Mouse (Mus musculus) liver, adult 2 months (tissue): ENCODE data around the gene Gm5134. TPM values are rescaled to one million over a fixed set of nuclear protein-coding genes. Genes with fewer than 3 reads are reported as not detected.

Experiments
- DNase-seq: peaks from one replicate; pipeline ENCODE4 v3.0.0-alpha.2; 2011; ENCODE audit warnings: low read depth, low spot score; ENCODE audit errors: extremely low read depth
- H3K27ac ChIP-seq: fragments of 200-500 bp; replicated peaks from 2 replicates; pipeline ENCODE4 v1.5.1; 2012; ENCODE audit warnings: low read depth, mild to moderate bottlenecking, control low read depth, inconsistent platforms, low read length; ENCODE audit not compliant: insufficient read depth
- H3K27me3 ChIP-seq: fragments of 200-500 bp; 2 replicates; pipeline ENCODE4 v1.6.1; 2012; ENCODE audit warnings: mild to moderate bottlenecking, moderate library complexity, low read length, inconsistent platforms; ENCODE audit not compliant: control insufficient read depth, insufficient read depth
- H3K36me3 ChIP-seq: fragments of 200-500 bp; 2 replicates; pipeline ENCODE4 v1.6.1; 2012; ENCODE audit warnings: low read length, inconsistent platforms; ENCODE audit not compliant: control insufficient read depth, insufficient read depth
- H3K4me1 ChIP-seq: fragments of 200-500 bp; 2 replicates; pipeline ENCODE4 v1.6.1; 2011; ENCODE audit warnings: low read length; ENCODE audit not compliant: control insufficient read depth, insufficient read depth
- H3K4me3 ChIP-seq: fragments of 200-500 bp; 2 replicates; pipeline ENCODE4 v1.5.1; 2011; ENCODE audit warnings: low read depth, mild to moderate bottlenecking, control low read depth, low read length, moderate library complexity; ENCODE audit not compliant: insufficient read depth
- H3K79me2 ChIP-seq: fragments of 200-500 bp; 2 replicates; pipeline ENCODE4 v1.6.1; 2012; ENCODE audit warnings: inconsistent platforms, mild to moderate bottlenecking, low read length, moderate library complexity; ENCODE audit not compliant: control insufficient read depth, insufficient read depth
- H3K9ac ChIP-seq: fragments of 200-500 bp; 2 replicates; pipeline ENCODE4 v1.6.1; 2012; ENCODE audit warnings: low read depth, mild to moderate bottlenecking, control low read depth, inconsistent platforms, low read length
- CTCF ChIP-seq: fragments of 200-500 bp; IDR thresholded peaks from 2 replicates; pipeline ENCODE4 v1.5.1; 2011; ENCODE audit warnings: low read depth, low read length, control low read depth
- POLR2A ChIP-seq: fragments of 200-500 bp; IDR thresholded peaks from 2 replicates; pipeline ENCODE4 v1.6.1; 2011; ENCODE audit warnings: low read length, control low read depth; ENCODE audit not compliant: insufficient read depth; ENCODE audit errors: extremely low read depth
- WGBS: fragments of 180-500 bp; shearing (Covaris S2); methylation state at CpG from one replicate; pipeline ENCODE4 v1.1.7; 2018; 5-methylcytosine and 5-hydroxymethylcytosine counted together
- polyA plus RNA-seq: library from polyadenylated mRNA; depleted of rRNA; stranded (reverse); fragments of >200 nt; gene quantifications from 2 replicates; pipeline ENCODE4 v1.2.3, GENCODE M21; 2012
- total RNA-seq: library from RNA; depleted of rRNA; stranded (reverse); fragments of >200 nt; gene quantifications from 2 replicates; pipeline ENCODE4 v1.2.3, GENCODE M21; 2014

Gene Gm5134
- total and polyA plus RNA-seq, 2 experiments = not detected

GRCm38 (mm10) chr10:75995463-75995862, 41.1 kb downstream of the Gm5134 start:
- DNase-seq = no peak
- Histone ChIP-seq H3K79me2 (no peaks in the 10 kb centered on the region), H3K36me3 (no peaks in the 10 kb centered on the region), H3K27me3 (no peaks in the 10 kb centered on the region), H3K4me3 (no peak overlapping the region), H3K4me1 (no peaks in the 10 kb centered on the region), H3K9ac (no peak overlapping the region), H3K27ac (no peak overlapping the region)
- TF ChIP-seq POLR2A = no peak
- TF ChIP-seq CTCF = no peak
- WGBS = 87% methylated on average over 11 of the region's 11 CpGs

- no peaks in the 10 kb centered on the region for H3K79me2 ChIP-seq
- WGBS = 36% methylated on average over 3 of the region's 3 CpGs
- no peak overlapping the region for H3K27ac ChIP-seq
- no peak for TF ChIP-seq CTCF
- TF ChIP-seq POLR2A = no peak
- H3K36me3 ChIP-seq = no peaks in the 10 kb centered on the region
- no peaks in the 10 kb centered on the region for H3K27me3 ChIP-seq
- H3K4me3 ChIP-seq = no peak overlapping the region
- H3K4me1 ChIP-seq = no peaks in the 10 kb centered on the region
- no peak for DNase-seq
- H3K9ac ChIP-seq = no peak overlapping the region
Measured at GRCm38 (mm10) chr10:75996315-75996714, 42.0 kb downstream of the Gm5134 start.

GRCm38 (mm10) chr10:76001160-76001559, 46.8 kb downstream of the Gm5134 start:
- no peaks in the 10 kb centered on the region for H3K36me3 ChIP-seq
- no peak overlapping the region for H3K27ac ChIP-seq
- no peak overlapping the region for H3K9ac ChIP-seq
- WGBS = 66% methylated on average over 7 of the region's 7 CpGs
- no peak overlapping the region for H3K4me3 ChIP-seq
- H3K27me3 ChIP-seq = no peaks in the 10 kb centered on the region
- TF ChIP-seq POLR2A (no peak), CTCF (no peak)
- DNase-seq = no peak
- H3K79me2 ChIP-seq = no peaks in the 10 kb centered on the region
- H3K4me1 ChIP-seq = no peaks in the 10 kb centered on the region

DNA sequence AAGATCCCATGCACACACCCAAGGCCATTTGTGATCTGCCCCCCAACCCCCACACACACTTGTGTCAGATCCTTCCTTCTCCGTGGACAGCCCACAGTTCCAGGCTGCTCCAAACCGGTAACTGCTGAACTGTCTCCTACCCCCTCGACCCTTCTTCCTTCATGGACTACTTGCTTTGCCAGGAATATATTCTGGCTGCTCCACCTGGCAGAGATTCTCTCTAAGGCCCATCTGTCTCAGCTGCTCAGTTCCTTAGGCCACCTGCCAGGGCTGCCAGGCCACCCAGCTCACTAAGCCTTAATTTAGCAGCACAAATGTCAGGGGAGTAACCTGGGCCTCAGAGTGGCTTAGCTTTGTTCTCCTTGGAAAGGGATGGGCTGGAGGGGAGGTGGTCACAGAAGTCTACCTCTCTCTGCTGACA, 47.8 kb downstream of the Gm5134 start:
- 65% methylated on average over 3 of the region's 3 CpGs for WGBS
- H3K79me2 ChIP-seq = no peaks in the 10 kb centered on the region
- no peak for TF ChIP-seq CTCF
- TF ChIP-seq POLR2A = no peak
- no peaks in the 10 kb centered on the region for H3K27me3 ChIP-seq
- no peak for DNase-seq
- H3K9ac ChIP-seq = no peak overlapping the region
- H3K27ac ChIP-seq = no peak overlapping the region
- no peaks in the 10 kb centered on the region for H3K4me1 ChIP-seq
- no peaks in the 10 kb centered on the region for H3K36me3 ChIP-seq
- no peak overlapping the region for H3K4me3 ChIP-seq

GRCm38 (mm10) chr10:76002615-76003014, 48.3 kb downstream of the Gm5134 start:
- TF ChIP-seq CTCF = no peak
- TF ChIP-seq POLR2A = no peak
- 74% methylated on average over 2 of the region's 2 CpGs for WGBS
- DNase-seq = no peak
- no peak overlapping the region for H3K27ac ChIP-seq
- H3K9ac ChIP-seq = no peak overlapping the region
- no peaks in the 10 kb centered on the region for H3K4me1 ChIP-seq
- H3K79me2 ChIP-seq = no peaks in the 10 kb centered on the region
- H3K36me3 ChIP-seq = no peaks in the 10 kb centered on the region
- H3K4me3 ChIP-seq = no peak overlapping the region
- no peaks in the 10 kb centered on the region for H3K27me3 ChIP-seq

GRCm38 (mm10) chr10:76003221-76003620, 48.9 kb downstream of the Gm5134 start:
- 99% methylated on average over 2 of the region's 2 CpGs for WGBS
- Histone ChIP-seq H3K4me1 (no peaks in the 10 kb centered on the region), H3K27me3 (no peaks in the 10 kb centered on the region), H3K9ac (no peak overlapping the region), H3K36me3 (no peaks in the 10 kb centered on the region), H3K79me2 (no peaks in the 10 kb centered on the region), H3K4me3 (no peak overlapping the region), H3K27ac (no peak overlapping the region)
- no peak for DNase-seq
- TF ChIP-seq CTCF = no peak
- no peak for TF ChIP-seq POLR2A
